Mouse (Mus musculus) liver, adult 2 months (tissue): ENCODE measurements at regions not wholly inside any gene's neighbourhood (a gene's known extent, or its start where the extent isn't known, plus 50 kb on each side); places are given as distances from the start of the nearest gene placed in this dataset.

Experiments
- CTCF ChIP-seq: fragments of 200-500 bp; IDR thresholded peaks from 2 replicates; pipeline ENCODE4 v1.5.1; 2011; ENCODE audit warnings: low read depth, low read length, control low read depth
- POLR2A ChIP-seq: fragments of 200-500 bp; IDR thresholded peaks from 2 replicates; pipeline ENCODE4 v1.6.1; 2011; ENCODE audit warnings: low read length, control low read depth; ENCODE audit not compliant: insufficient read depth; ENCODE audit errors: extremely low read depth

DNA sequence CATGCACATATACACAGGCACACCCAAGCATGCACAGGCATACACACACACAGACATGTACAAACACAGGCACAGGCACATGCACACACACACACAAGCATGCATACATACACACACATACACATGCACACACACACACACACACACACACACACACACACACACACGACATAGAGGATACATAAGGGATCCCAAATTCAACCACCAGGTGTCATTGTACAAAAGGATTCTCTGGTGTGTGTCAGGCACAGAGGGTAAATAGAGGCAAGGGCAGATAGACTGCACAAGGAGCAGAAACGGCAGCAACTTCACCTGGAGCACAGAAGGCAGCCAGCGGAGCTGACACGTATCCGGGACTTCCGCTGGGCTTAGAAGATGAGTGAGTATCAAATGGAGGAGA is 428.1 kb upstream of the Zmiz1 start:
- TF ChIP-seq CTCF (no peak), POLR2A (no peak)
